Mouse (Mus musculus): ENCODE results near the gene Prmt7. TPM values are rescaled to one million over a fixed set of nuclear protein-coding genes. Genes with fewer than 3 reads are reported as not detected.
A peak's percentile ranks its signal among the peaks of the same experiment; 100 is the strongest.

The Prmt7 gene
- total and polyA plus RNA-seq, 2 experiments = 9.9 to 12.0 TPM

- peaks cover 11% of the 10 kb centered on the region for H3K27me3 ChIP-seq (ENCODE audit: control insufficient read depth, insufficient read depth, low read length)
- WGBS = 36% methylated on average over 6 of the region's 6 CpGs
- no peak for DNase-seq (ENCODE audit: extremely low read depth, low read depth, low spot score)
- no peak for TF ChIP-seq POLR2A (IDR thresholded peaks at IDR 0.05; ENCODE audit: extremely low read depth, insufficient read depth, low read length)
- no peak for TF ChIP-seq CTCF (IDR thresholded peaks at IDR 0.05; ENCODE audit: low read depth, low read length)
- no peak overlapping the region for H3K9ac ChIP-seq (ENCODE audit: low read depth, low read length)
- peaks cover 7% of the 10 kb centered on the region; the same call in 1 of the 2 replicates for H3K4me1 ChIP-seq (ENCODE audit: control insufficient read depth, insufficient read depth, low read length)
- H3K79me2 ChIP-seq (ENCODE audit: control insufficient read depth, insufficient read depth, low read length) = no peaks in the 10 kb centered on the region
- H3K4me3 ChIP-seq (ENCODE audit: insufficient read depth, low read depth, low read length) = no peak overlapping the region
- H3K36me3 ChIP-seq (ENCODE audit: control insufficient read depth, insufficient read depth, low read length) = no peaks in the 10 kb centered on the region
- no peak overlapping the region for H3K27ac ChIP-seq (replicated peaks; ENCODE audit: insufficient read depth, low read depth, low read length)
Measured at GRCm38 (mm10) chr8:106169934-106170480, 40.7 kb upstream of the Prmt7 start.

DNA sequence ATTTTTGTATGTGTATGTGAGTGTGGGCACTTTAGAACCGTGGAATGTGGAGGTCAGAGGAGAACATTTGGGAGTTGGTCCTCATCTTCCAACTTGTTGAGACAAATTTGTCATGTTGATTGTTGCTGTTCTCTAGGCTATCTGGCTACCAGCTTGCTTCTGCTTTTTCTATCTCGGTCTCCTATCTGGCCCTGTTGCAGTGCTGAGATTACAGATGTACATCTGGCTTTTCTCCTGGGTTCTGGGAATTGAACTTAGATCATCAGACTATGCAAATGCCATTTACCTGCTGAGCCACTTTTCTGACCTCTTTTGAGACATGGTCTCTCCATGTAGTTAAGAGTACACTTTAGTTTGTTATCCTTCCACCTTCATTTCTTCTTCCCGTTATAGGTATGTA, 37.2 kb upstream of the Prmt7 start:
- Histone ChIP-seq H3K79me2 (ENCODE audit: control insufficient read depth, insufficient read depth, low read length) (no peaks in the 10 kb centered on the region), H3K27ac (replicated peaks; ENCODE audit: insufficient read depth, low read depth, low read length) (no peak overlapping the region), H3K9ac (ENCODE audit: low read depth, low read length) (no peak overlapping the region), H3K27me3 (ENCODE audit: control insufficient read depth, insufficient read depth, low read length) (peaks cover 8% of the 10 kb centered on the region), H3K4me1 (ENCODE audit: control insufficient read depth, insufficient read depth, low read length) (peaks cover 7% of the 10 kb centered on the region; the same call in 1 of the 2 replicates), H3K4me3 (ENCODE audit: insufficient read depth, low read depth, low read length) (no peak overlapping the region), H3K36me3 (ENCODE audit: control insufficient read depth, insufficient read depth, low read length) (no peaks in the 10 kb centered on the region)
- no peak for DNase-seq (ENCODE audit: extremely low read depth, low read depth, low spot score)
- TF ChIP-seq CTCF (IDR thresholded peaks at IDR 0.05; ENCODE audit: low read depth, low read length) (no peak), POLR2A (IDR thresholded peaks at IDR 0.05; ENCODE audit: extremely low read depth, insufficient read depth, low read length) (no peak)
- WGBS = 84% methylated on average over 3 of the region's 3 CpGs

- no peak overlapping the region for H3K27ac ChIP-seq (replicated peaks; ENCODE audit: insufficient read depth, low read depth, low read length)
- H3K9ac ChIP-seq (ENCODE audit: low read depth, low read length) = no peak overlapping the region
- H3K27me3 ChIP-seq (ENCODE audit: control insufficient read depth, insufficient read depth, low read length) = no peaks in the 10 kb centered on the region
- no peak overlapping the region for H3K4me3 ChIP-seq (ENCODE audit: insufficient read depth, low read depth, low read length)
- H3K4me1 ChIP-seq (ENCODE audit: control insufficient read depth, insufficient read depth, low read length) = no peaks in the 10 kb centered on the region
- no peak for DNase-seq (ENCODE audit: extremely low read depth, low read depth, low spot score)
- 58% methylated on average over 1 of the region's 1 CpGs for WGBS
- no peaks in the 10 kb centered on the region for H3K79me2 ChIP-seq (ENCODE audit: control insufficient read depth, insufficient read depth, low read length)
- TF ChIP-seq POLR2A (IDR thresholded peaks at IDR 0.05; ENCODE audit: extremely low read depth, insufficient read depth, low read length) (no peak), CTCF (IDR thresholded peaks at IDR 0.05; ENCODE audit: low read depth, low read length) (no peak)
- no peaks in the 10 kb centered on the region for H3K36me3 ChIP-seq (ENCODE audit: control insufficient read depth, insufficient read depth, low read length)
Measured at GRCm38 (mm10) chr8:106176891-106177290, 33.8 kb upstream of the Prmt7 start.

DNA sequence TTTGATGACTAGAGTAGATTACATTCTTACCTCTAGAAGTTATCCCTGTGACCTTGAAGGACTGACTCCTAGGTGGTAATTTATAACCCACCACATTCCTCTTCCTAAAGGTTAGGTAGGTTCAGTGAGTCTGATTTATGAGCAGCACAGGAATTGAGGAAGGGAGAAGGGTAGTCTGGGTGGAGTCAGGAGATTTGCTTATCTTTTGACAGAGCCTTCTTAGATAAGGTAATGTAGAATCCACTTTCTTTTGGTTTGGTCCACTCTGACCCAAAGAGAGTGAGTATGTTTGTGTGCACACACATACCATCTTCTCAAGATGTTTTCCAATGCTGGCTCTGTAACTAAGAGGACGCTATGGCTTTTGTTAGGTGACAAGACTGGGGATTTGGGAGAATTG, 33.1 kb upstream of the Prmt7 start:
- Histone ChIP-seq H3K79me2 (ENCODE audit: control insufficient read depth, insufficient read depth, low read length) (no peaks in the 10 kb centered on the region), H3K4me1 (ENCODE audit: control insufficient read depth, insufficient read depth, low read length) (no peaks in the 10 kb centered on the region), H3K9ac (ENCODE audit: low read depth, low read length) (no peak overlapping the region), H3K27me3 (ENCODE audit: control insufficient read depth, insufficient read depth, low read length) (no peaks in the 10 kb centered on the region), H3K4me3 (ENCODE audit: insufficient read depth, low read depth, low read length) (no peak overlapping the region), H3K27ac (replicated peaks; ENCODE audit: insufficient read depth, low read depth, low read length) (no peak overlapping the region), H3K36me3 (ENCODE audit: control insufficient read depth, insufficient read depth, low read length) (no peaks in the 10 kb centered on the region)
- WGBS = 79% methylated on average over 1 of the region's 1 CpGs
- DNase-seq (ENCODE audit: extremely low read depth, low read depth, low spot score) = no peak
- TF ChIP-seq POLR2A (IDR thresholded peaks at IDR 0.05; ENCODE audit: extremely low read depth, insufficient read depth, low read length) (no peak), CTCF (IDR thresholded peaks at IDR 0.05; ENCODE audit: low read depth, low read length) (no peak)

DNA sequence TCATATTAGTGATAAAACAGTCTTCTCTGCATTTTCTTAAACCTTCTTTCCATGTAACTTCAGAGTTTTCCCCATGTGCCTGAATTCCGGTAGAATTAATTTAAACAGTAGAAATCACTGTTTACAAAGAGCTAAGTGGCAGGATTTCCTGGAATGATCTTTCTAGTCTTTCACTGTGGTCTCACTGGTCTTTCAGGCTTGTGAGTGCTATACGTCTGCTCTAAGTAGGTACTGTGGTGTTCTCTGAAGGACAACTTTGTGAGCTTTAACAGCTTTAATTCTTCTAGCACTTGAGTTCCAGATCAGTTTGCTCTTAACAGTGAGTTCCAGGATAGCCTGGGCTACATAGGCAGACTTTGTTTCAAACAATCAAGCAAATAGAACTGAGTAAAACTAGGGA, 32.3 kb upstream of the Prmt7 start:
- Histone ChIP-seq H3K4me3 (ENCODE audit: insufficient read depth, low read depth, low read length) (no peak overlapping the region), H3K27me3 (ENCODE audit: control insufficient read depth, insufficient read depth, low read length) (no peaks in the 10 kb centered on the region), H3K9ac (ENCODE audit: low read depth, low read length) (no peak overlapping the region), H3K79me2 (ENCODE audit: control insufficient read depth, insufficient read depth, low read length) (no peaks in the 10 kb centered on the region), H3K36me3 (ENCODE audit: control insufficient read depth, insufficient read depth, low read length) (no peaks in the 10 kb centered on the region), H3K27ac (replicated peaks; ENCODE audit: insufficient read depth, low read depth, low read length) (no peak overlapping the region), H3K4me1 (ENCODE audit: control insufficient read depth, insufficient read depth, low read length) (no peaks in the 10 kb centered on the region)
- WGBS = 75% methylated on average over 2 of the region's 2 CpGs
- no peak for TF ChIP-seq POLR2A (IDR thresholded peaks at IDR 0.05; ENCODE audit: extremely low read depth, insufficient read depth, low read length)
- no peak for TF ChIP-seq CTCF (IDR thresholded peaks at IDR 0.05; ENCODE audit: low read depth, low read length)
- no peak for DNase-seq (ENCODE audit: extremely low read depth, low read depth, low spot score)

DNA sequence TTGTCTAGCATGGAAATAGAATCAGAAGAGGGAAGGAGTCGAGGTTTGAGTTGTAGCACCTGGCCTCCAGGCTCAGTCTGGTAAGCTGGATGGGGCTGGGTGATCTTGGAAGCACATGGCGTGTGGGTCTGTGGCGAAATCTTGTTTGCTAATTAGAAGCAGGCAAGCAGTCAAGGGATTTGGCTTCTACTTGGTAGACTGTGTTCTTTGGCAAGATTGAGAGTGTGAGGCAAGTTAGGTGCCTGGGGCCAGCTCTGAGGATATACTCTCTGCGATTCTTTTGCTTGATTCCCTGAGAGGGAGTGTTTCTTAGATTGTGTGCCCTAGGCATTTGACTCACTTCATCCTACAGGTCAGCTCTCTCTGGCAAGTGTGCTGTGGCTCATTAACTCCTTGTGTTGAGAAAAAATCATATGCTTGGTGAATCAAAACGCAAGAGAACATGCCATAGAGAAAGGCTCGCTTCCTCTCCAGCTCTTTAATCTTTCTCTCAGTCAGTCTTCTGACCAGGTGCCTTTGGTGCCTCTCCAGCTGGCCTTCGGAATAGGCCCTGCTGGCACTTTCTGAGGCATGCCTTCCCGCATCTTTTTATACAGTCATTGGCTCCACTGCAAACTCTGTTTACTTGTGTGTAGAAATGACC, 25.0 kb upstream of the Prmt7 start:
- peak; percentile 93 for DNase-seq (ENCODE audit: extremely low read depth, low read depth, low spot score)
- WGBS = 28% methylated on average over 8 of the region's 8 CpGs
- H3K4me3 ChIP-seq (ENCODE audit: insufficient read depth, low read depth, low read length) = no peak overlapping the region

More for the DNA sequence above, 25.0 kb upstream of the Prmt7 start:
- no peaks in the 10 kb centered on the region for H3K27me3 ChIP-seq (ENCODE audit: control insufficient read depth, insufficient read depth, low read length)
- no peaks in the 10 kb centered on the region for H3K36me3 ChIP-seq (ENCODE audit: control insufficient read depth, insufficient read depth, low read length)
- TF ChIP-seq POLR2A (IDR thresholded peaks at IDR 0.05; ENCODE audit: extremely low read depth, insufficient read depth, low read length) (no peak), CTCF (IDR thresholded peaks at IDR 0.05; ENCODE audit: low read depth, low read length) (no peak)
- peaks cover 9% of the 10 kb centered on the region for H3K4me1 ChIP-seq (ENCODE audit: control insufficient read depth, insufficient read depth, low read length)
- no peaks in the 10 kb centered on the region for H3K79me2 ChIP-seq (ENCODE audit: control insufficient read depth, insufficient read depth, low read length)
- no peak overlapping the region for H3K27ac ChIP-seq (replicated peaks; ENCODE audit: insufficient read depth, low read depth, low read length)
- H3K9ac ChIP-seq (ENCODE audit: low read depth, low read length) = no peak overlapping the region
